Mouse (Mus musculus) spleen, adult 2 months (tissue): ENCODE measurements at regions not wholly inside any gene's neighbourhood (a gene's known extent, or its start where the extent isn't known, plus 50 kb on each side); places are given as distances from the start of the nearest gene placed in this dataset.

ENCODE experiments used
- CTCF ChIP-seq: fragments of 200-500 bp; IDR thresholded peaks from 2 replicates; pipeline ENCODE4 v1.5.1; 2011; ENCODE audit warnings: mild to moderate bottlenecking, inconsistent platforms; ENCODE audit not compliant: insufficient read depth, insufficient read length, insufficient replicate concordance; ENCODE audit errors: extremely low read depth
- POLR2A ChIP-seq: fragments of 200-500 bp; IDR thresholded peaks from 2 replicates; pipeline ENCODE4 v1.6.1; 2011; ENCODE audit warnings: low read depth, low read length, inconsistent platforms

- TF ChIP-seq POLR2A (no peak), CTCF (no peak)
Observed at GRCm38 (mm10) chr14:24862661-24863060, 375.7 kb downstream of the Rps24 start.
